Mouse (Mus musculus) layer of hippocampus, adult 9-10 months (tissue): ENCODE results near the gene Inmt.

Source experiments
- DNase-seq: peaks from one replicate; pipeline ENCODE4 v3.0.0; 2022; ENCODE audit warnings: low spot score

Gene Inmt

DNA sequence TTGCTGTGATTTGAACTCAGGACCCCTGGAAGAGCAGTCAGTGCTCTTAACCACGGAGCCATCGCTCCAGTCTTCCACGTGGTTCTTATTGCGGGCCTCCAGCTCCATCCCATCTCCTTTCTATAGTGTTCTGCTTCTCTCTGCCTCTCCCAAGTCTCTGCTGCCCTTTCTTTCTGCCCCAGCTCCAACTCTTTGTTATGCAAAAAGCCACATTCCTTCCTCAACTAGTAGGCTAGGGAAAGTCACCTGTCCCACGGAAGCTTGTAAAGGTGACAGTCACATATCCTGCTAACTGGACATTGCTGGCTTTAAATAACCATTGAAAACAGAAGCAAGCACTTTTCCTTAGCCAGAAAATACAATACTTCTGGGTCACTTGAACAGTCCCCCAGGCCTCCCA lies 5.0 kb downstream of the Inmt start:
- DNase-seq: no peak

DNA sequence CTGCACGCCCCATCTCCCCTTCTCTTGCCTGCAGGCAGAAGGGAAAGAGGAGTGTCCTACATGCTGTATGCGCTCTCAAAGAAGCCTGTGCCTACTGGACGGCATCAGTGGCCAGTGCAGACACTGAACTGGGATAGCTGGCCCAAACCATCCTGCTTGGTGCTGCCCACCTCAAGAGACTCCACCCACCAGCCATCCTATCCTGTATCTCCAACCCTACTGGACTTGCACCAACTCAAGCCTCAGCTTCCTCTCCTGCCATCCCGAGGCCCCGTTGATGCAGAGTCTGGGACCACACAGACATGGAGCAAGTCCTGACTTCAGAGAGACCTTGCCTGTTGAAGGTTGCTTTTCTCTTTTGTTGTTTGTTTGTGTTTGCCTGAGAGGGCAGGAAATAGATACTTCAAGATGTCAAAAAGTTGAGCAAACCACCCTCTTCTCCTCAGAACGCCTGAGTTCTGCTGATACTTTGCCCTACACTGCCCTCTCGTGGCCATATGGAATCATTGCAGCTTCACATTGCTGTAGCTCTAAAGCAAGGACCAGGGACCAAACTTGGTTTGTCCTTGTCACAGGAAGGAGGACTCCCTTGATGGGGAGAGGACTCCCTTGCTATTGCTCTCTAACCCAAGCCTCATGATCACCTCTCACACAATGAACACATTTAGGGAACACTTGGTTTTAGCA lies 7.9 kb downstream of the Inmt start:
- DNase-seq: peak; percentile 74

DNA sequence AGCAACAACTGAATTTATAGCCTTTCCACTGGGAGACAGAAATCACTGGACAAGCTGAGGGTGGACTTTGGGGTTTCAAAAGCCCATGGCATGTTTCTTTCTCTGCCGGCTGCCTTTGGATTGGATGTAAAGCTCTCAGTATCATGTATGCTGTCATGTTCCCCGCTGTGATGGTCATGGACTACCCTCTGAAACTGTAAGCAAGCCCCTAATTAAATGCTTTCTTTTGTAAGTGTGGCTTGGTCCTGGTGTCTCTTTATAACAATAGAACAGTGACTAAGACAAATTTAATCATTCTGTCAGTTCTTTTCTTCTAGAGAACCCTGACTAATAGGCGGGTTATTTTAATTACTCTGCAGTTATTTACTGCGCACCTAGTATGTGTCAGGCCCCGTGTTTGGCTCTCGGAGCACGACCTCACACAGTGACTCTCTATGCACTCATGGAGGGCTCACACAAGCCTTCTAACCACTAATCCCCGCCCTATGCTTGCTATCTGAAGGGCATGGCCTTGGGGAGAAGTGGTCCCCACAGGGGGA lies 11.7 kb downstream of the Inmt start:
- DNase-seq: no peak

DNA sequence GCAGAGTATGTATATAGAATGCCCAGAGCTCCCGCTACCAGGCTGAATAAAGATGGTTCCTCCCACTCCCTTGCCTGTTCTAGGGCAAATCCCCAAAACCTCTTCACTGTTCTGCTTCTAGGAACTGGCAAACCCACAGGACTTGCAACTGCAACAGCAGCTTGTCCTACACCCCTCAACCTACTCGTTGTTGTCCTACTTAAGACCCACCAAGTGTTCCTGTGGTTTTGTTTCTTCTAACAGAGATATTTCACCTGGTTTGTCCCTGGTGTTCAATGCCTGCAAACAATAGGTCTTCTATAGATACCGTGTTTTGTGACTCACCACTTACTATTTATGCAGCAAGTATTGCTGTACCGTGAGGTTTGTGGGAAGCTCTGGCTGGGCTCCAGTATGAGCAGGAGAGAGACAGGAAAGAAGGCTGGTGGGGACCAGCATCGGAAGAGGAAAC lies 13.5 kb downstream of the Inmt start:
- DNase-seq: peak; percentile 65

GRCm38 (mm10) chr6:55159256-55159655 lies 15.6 kb downstream of the Inmt start:
- DNase-seq: no peak

DNA sequence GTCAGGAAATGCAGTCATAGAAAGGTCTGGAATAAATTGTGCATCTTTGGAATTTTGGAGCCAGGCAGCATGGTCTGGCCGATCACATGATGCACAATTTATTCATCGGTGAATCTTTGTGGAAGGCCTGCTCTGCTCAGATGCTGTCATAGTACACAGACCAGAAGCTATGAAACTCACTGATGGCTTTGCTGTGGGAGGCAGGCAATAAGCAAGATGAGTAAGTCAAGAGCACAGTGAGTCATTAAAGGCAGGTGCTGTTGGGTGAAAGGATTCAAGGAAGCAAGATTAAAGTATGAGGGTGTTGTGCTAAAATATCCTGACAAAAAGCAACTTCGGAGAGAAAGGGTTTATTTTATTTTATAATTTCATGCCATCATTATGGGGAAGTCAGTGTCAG lies 22.6 kb downstream of the Inmt start:
- no peak for DNase-seq

DNA sequence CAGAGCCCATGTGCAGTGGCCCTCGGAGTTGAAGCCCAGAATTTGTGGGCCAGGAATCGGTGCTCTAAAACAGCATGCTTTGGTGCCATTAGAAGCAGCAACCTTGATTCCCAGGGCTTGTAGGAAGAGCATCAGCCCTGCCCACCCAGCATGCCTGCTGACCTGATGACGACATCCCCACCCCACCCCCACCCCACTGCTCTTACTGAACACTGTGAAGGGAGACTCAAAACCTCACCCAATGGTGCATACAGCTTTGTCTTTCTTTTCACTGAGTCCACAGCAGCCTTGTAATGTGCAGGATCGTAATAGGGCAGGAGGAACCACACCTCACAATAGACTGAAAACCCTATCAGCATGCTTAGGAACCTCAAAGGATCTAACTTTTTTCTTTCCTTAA lies 28.7 kb downstream of the Inmt start:
- DNase-seq: no peak

GRCm38 (mm10) chr6:55145285-55145684 lies 29.6 kb downstream of the Inmt start:
- DNase-seq: no peak

DNA sequence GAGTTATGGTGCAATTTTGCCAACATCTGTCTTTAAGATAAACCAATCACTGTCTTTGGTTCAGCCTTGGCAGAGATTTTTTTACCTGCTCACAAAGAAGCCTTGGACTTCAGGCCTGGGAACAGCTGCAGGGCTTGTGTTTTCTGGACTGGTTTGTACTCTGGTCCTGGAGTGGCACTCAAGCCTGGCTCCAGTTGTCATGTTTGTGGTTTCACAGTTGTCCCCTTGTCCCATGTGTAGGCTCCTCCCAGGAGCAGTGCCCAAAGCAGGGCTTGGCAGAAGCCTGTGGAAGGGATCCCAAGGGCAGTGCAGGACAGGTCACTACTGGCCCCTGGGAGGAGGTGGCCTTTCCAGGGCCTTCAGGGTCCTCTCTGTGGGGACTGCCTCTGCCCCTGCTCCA lies 36.5 kb downstream of the Inmt start:
- DNase-seq: no peak

- no peak for DNase-seq
Observed at GRCm38 (mm10) chr6:55133425-55133824, 41.4 kb downstream of the Inmt start.

DNA sequence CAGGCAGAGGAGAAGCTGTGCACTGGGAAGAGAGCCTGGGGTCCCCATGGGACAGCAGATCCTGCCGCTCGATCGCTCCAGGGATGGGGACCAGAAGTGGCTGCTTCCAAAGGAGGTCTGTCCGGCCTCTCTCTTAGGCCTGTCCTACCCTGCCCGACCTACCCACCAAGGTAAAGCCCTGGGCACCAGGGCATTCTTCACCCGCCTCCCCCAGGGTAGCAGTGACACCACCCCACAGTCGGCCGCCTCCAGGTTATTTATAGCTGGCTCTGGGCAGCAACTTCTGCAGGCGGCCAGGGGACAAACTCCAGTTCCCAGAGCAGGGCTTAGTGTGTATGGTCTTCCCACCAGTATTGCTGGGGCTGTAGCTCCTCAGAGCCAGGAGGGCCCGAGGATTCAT lies 42.0 kb downstream of the Inmt start, which contains the start of gene Crhr2:
Gene Crhr2, minus strand, starts transcription at position 223 of the 400 bp plus-strand sequence.
- no peak for DNase-seq

GRCm38 (mm10) chr6:55131301-55131700 lies 43.5 kb downstream of the Inmt start:
- no peak for DNase-seq

- DNase-seq: no peak
Observed at GRCm38 (mm10) chr6:55130631-55131030, 44.2 kb downstream of the Inmt start.

GRCm38 (mm10) chr6:55128391-55128790 lies 46.5 kb downstream of the Inmt start:
- DNase-seq: no peak

DNA sequence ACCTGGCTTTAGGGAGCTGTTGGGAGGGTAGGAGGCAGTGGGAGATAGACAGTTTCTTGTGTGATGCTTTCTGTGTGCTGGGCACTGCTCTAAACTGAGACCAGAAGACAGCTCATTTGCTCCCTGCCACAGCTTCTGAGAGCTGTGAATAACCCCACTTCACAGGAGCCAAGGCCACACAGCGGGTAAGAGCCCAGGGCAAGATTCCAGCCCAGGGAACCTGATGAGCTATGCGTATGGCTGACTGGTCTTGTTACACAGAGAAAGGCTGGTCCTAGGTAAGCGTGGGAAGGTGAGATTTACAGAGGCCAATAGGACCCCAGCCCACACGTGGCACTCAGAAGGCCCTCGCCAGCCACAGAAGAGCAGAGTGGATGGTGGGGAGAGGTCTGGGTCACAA lies 48.3 kb downstream of the Inmt start:
- DNase-seq: no peak

GRCm38 (mm10) chr6:55123056-55123455 lies 51.8 kb downstream of the Inmt start:
- DNase-seq: no peak
